Mouse (Mus musculus): ENCODE data around the gene Smpdl3b. TPM values are rescaled to one million over a fixed set of nuclear protein-coding genes. Genes with fewer than 3 reads are reported as not detected.

The Smpdl3b gene
- polyA plus RNA-seq, 1 experiment from 2014 or later: 4.1 TPM

- Histone ChIP-seq H3K9ac (no peak overlapping the region), H3K27me3 (no peaks in the 10 kb centered on the region), H3K36me3 (replicated peaks) (peaks cover 74% of the 10 kb centered on the region), H3K4me2 (no peak overlapping the region), H3K4me1 (no peaks in the 10 kb centered on the region), H3K4me3 (replicated peaks) (no peak overlapping the region), H3K9me3 (no peaks in the 10 kb centered on the region), H3K27ac (no peak overlapping the region)
- WGBS: 97% methylated on average over 7 of the region's 7 CpGs
- no peak for ATAC-seq (ENCODE audit: low FRiP score)
These were observed 43.9 kb downstream of the Smpdl3b start for GRCm38 (mm10) chr4:132713181-132713580.

DNA sequence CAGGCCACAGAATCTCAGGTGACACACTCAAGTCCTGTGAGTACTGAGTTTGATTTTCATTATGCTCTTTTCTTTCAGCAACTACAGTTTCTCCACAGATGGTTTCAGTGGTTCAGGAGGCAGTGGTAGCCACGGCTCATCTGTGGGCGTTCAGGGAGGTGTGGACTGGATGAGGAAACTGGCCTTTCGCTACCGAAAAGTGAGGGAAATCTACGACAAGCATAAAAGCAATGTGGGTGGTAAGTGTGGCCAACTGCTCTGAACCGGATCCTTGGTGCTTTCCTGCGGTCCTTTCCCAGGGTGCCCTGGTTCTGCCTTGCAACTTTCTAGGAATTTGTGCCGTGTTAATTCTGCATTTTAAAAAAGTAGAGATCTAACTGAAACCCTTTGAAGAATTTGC lies 50.2 kb downstream of the Smpdl3b start:
- H3K9me3 ChIP-seq: no peaks in the 10 kb centered on the region
- no peaks in the 10 kb centered on the region for H3K27me3 ChIP-seq
- 93% methylated on average over 8 of the region's 8 CpGs for WGBS
- H3K27ac ChIP-seq: no peak overlapping the region
- no peak for ATAC-seq (ENCODE audit: low FRiP score)
- H3K4me1 ChIP-seq: no peaks in the 10 kb centered on the region
- H3K4me2 ChIP-seq: no peak overlapping the region
- H3K36me3 ChIP-seq (replicated peaks): peaks cover 85% of the 10 kb centered on the region
- no peak overlapping the region for H3K9ac ChIP-seq
- H3K4me3 ChIP-seq (replicated peaks): no peak overlapping the region

DNA sequence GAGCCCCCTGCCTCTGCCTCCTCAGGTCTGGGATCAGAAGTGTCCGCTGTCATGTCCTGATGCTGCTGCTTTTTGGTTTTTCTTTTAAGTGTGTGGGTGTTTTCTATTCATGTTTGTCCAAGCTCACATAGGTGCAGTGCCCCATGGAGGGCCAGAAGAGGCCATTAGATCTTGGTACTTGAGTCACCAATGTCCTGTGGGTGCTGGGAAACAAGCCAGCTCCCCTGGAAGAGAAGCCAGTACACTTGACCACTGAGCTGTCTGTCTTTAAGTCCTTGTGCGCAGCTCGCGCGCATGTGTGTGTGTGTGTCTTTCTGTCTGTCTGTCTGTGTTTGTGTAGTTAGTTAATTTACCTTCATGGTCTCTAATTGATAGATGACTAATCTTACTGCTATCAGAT lies 55.0 kb downstream of the Smpdl3b start:
- WGBS: over 99% methylated on average over 5 of the region's 5 CpGs
- Histone ChIP-seq H3K9me3 (no peaks in the 10 kb centered on the region), H3K4me3 (replicated peaks) (no peak overlapping the region), H3K4me1 (no peaks in the 10 kb centered on the region), H3K4me2 (no peak overlapping the region), H3K27me3 (no peaks in the 10 kb centered on the region), H3K27ac (no peak overlapping the region), H3K36me3 (replicated peaks) (peaks cover 68% of the 10 kb centered on the region), H3K9ac (no peak overlapping the region)
- no peak for ATAC-seq (ENCODE audit: low FRiP score)

DNA sequence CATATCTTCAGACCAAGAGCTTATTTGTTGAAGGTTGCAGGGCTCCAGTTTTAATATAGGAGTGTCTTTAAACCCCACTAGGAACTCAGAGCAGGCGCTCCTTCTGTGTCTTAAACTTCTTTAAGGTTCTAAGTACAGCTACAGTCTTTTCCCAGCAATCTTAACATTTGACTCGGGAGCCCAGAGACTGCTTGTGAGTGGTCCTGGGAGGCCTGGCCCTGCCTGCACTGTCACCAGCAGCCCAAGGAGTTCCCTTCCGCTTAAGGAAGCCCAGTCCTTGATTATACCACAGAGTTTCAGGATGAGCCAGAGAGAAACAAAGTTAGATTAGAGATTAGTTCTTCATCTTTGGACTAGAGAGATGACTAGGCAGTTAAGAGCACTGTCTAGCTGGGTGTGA lies 63.7 kb downstream of the Smpdl3b start:
- 94% methylated on average over 3 of the region's 3 CpGs for WGBS

GRCm38 (mm10) chr4:132689634-132690033 lies 67.4 kb downstream of the Smpdl3b start:
- Histone ChIP-seq H3K9me3 (no peaks in the 10 kb centered on the region), H3K27me3 (no peaks in the 10 kb centered on the region), H3K4me3 (replicated peaks) (no peak overlapping the region), H3K27ac (no peak overlapping the region), H3K36me3 (replicated peaks) (peaks cover 44% of the 10 kb centered on the region), H3K4me1 (no peaks in the 10 kb centered on the region), H3K4me2 (no peak overlapping the region), H3K9ac (no peak overlapping the region)
- no peak for ATAC-seq (ENCODE audit: low FRiP score)
- 92% methylated on average over 2 of the region's 2 CpGs for WGBS

More for the DNA sequence above, 63.7 kb downstream of the Smpdl3b start:
- Histone ChIP-seq H3K9ac (no peak overlapping the region), H3K4me1 (no peaks in the 10 kb centered on the region), H3K4me3 (replicated peaks) (no peak overlapping the region), H3K27me3 (no peaks in the 10 kb centered on the region), H3K36me3 (replicated peaks) (peaks cover 52% of the 10 kb centered on the region), H3K27ac (no peak overlapping the region), H3K4me2 (no peak overlapping the region), H3K9me3 (no peaks in the 10 kb centered on the region)
- ATAC-seq (ENCODE audit: low FRiP score): no peak

Other genes with a start within 250 kb of the Smpdl3b start
- gene Sesn2, start 246.8 kb downstream of the Smpdl3b start, polyA plus RNA-seq (2016; fragmentation: Nextera tagmentation; extraction: Ambion mirVana): 7.6 and 11.3 TPM in 2 replicates
- gene Atpif1, start 223.6 kb downstream of the Smpdl3b start, polyA plus RNA-seq (2016; fragmentation: Nextera tagmentation; extraction: Ambion mirVana): 1,084 and 1,150 TPM in 2 replicates
- gene Dnajc8, start 221.7 kb downstream of the Smpdl3b start, polyA plus RNA-seq (2016; fragmentation: Nextera tagmentation; extraction: Ambion mirVana): 188 and 201 TPM in 2 replicates
- gene Ptafr, start 193.2 kb downstream of the Smpdl3b start, polyA plus RNA-seq (2016; fragmentation: Nextera tagmentation; extraction: Ambion mirVana): 0.40 and 0.45 TPM in 2 replicates
- 25.5 and 28.4 TPM in 2 replicates for gene Eya3, start 118.3 kb downstream of the Smpdl3b start, polyA plus RNA-seq (2016; fragmentation: Nextera tagmentation; extraction: Ambion mirVana)
- 4.0 and 5.4 TPM in 2 replicates for gene Xkr8, start 24.7 kb downstream of the Smpdl3b start, polyA plus RNA-seq (2016; fragmentation: Nextera tagmentation; extraction: Ambion mirVana)
- gene Rpa2, start 11.1 kb upstream of the Smpdl3b start, polyA plus RNA-seq (2016; fragmentation: Nextera tagmentation; extraction: Ambion mirVana): 136 and 143 TPM in 2 replicates
- gene Themis2, start 39.1 kb upstream of the Smpdl3b start, polyA plus RNA-seq (2016; fragmentation: Nextera tagmentation; extraction: Ambion mirVana): 0.29 and 0.67 TPM in 2 replicates
- gene Ppp1r8, start 85.9 kb upstream of the Smpdl3b start, polyA plus RNA-seq (2016; fragmentation: Nextera tagmentation; extraction: Ambion mirVana): 73.7 and 74.7 TPM in 2 replicates
- gene Stx12, start 127.3 kb upstream of the Smpdl3b start, polyA plus RNA-seq (2016; fragmentation: Nextera tagmentation; extraction: Ambion mirVana): 93.7 and 94.7 TPM in 2 replicates
- gene Fam76a, start 165.3 kb upstream of the Smpdl3b start, polyA plus RNA-seq (2016; fragmentation: Nextera tagmentation; extraction: Ambion mirVana): 30.3 and 31.3 TPM in 2 replicates
- 0.12 and 0.20 TPM in 2 replicates for gene Fgr, start 216.8 kb upstream of the Smpdl3b start, polyA plus RNA-seq (2016; fragmentation: Nextera tagmentation; extraction: Ambion mirVana)

All from forebrain, embryonic 12.5 days (tissue).